ENCODE assay signal across 21 mouse cellular contexts in the genomic region with DNA sequence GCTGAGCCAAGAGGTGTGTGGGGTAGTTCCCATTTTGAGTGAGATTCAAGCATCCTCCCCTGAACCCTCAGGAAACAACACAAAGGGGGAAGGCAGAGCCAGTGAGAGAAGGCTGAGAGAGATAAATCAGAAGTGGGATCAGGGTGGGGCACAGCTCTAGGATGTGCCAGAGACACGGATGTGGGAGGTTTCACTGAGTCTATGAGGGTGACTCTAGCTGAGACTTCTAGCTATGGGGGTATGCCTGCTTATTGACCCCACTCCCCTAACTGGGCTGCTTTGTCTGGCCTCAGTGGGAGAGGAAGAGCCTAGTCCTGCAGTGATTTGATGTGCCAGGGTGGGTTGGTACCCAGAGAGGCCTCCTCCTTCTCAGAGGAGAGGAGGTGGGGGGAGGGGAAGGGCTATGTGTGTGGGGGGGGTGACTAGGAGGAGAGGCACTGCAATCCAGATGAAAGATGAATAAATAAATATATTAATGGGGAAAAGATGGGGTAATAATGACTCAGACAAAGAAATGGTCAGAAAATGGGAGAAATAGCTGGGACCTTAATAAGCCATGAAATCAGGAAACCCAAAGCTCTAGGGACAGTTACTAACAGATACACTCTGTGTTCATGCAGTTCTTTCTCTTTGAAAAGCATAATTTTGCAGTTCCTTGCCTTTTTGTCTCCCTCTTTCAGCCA.
DNase-seq lines count a peak whose midpoint lies in the region; ATAC-seq and TF ChIP-seq lines count a peak whose summit lies in the region.
"Had no signal": no experiment of that assay in that cellular context is flagged by ENCODE, and none has a peak within 500 bp of the region (broad histone marks: within the 10 kb centered on the region; RNA-seq: fewer than 3 reads in every experiment).

No protein-coding gene starts in this region.

- no peak overlapping the region for H3K27ac ChIP-seq in hindbrain, embryonic 11.5 days (ENCODE audit: low read depth, low read length)
- H3K27ac ChIP-seq in hindbrain, embryonic 13.5 days, result no peak overlapping the region
- H3K27ac ChIP-seq in limb, embryonic 11.5 days (replicated peaks; ENCODE audit: low read depth, low read length), result no peak overlapping the region
- no peak overlapping the region for H3K27ac ChIP-seq in limb, embryonic 10.5 days
- H3K27ac ChIP-seq in midbrain, embryonic 13.5 days, result no peak overlapping the region
- no peak overlapping the region for H3K27ac ChIP-seq in midbrain, postnatal 0 days (ENCODE audit: low read depth, low read length)
- H3K27ac ChIP-seq: embryonic facial prominence, embryonic 12.5 days; forebrain, embryonic 12.5 days; heart, adult 2 months; heart, embryonic 15.5 days had no signal

- DNase-seq in hindbrain, embryonic 11.5 days (ENCODE audit: low spot score), result no peak
- no peak for DNase-seq in limb, embryonic 11.5 days (ENCODE audit: low spot score)
- DNase-seq in limb, embryonic 10.5 days (ENCODE audit: low spot score), result no peak
- no peak for DNase-seq in midbrain, postnatal 0 days (ENCODE audit: low spot score)
- no peak for DNase-seq in frontal cortex, adult 2 months (ENCODE audit: extremely low spot score in 1 of 2, low spot score in 1 of 2)
- DNase-seq: adrenal gland, adult 2 months; adrenal gland, postnatal 25 days; cerebellum, adult 2 months; cerebellum, postnatal 10 days; gastrocnemius, postnatal 14 days; heart, adult 2 months; heart, postnatal 14 days had no signal

- TF ChIP-seq CTCF in midbrain, postnatal 0 days (IDR thresholded peaks at IDR 0.05), result no peak

- 0 out of 2 replicates have a peak, but pooled peaks have one; percentile 38 for ATAC-seq in hindbrain, embryonic 11.5 days (ENCODE audit: low FRiP score)
- no peak for ATAC-seq in hindbrain, embryonic 13.5 days (ENCODE audit: low FRiP score)
- ATAC-seq in limb, embryonic 11.5 days (ENCODE audit: insufficient number of reproducible peaks, low FRiP score, low TSS enrichment, low read depth), result 0 out of 2 replicates have a peak, but pooled peaks have one; percentile 54
- ATAC-seq in midbrain, embryonic 13.5 days, result 0 out of 2 replicates have a peak, but pooled peaks have one; percentile 20
- ATAC-seq in midbrain, postnatal 0 days (ENCODE audit: low FRiP score), result no peak
- ATAC-seq: forebrain, embryonic 16.5 days; hindbrain, embryonic 16.5 days had no signal

- no peak overlapping the region for H3K9ac ChIP-seq in hindbrain, embryonic 11.5 days (ENCODE audit: low read depth, low read length)
- no peak overlapping the region for H3K9ac ChIP-seq in hindbrain, embryonic 13.5 days
- H3K9ac ChIP-seq in limb, embryonic 11.5 days (ENCODE audit: low read length), result no peak overlapping the region
- no peak overlapping the region for H3K9ac ChIP-seq in midbrain, embryonic 13.5 days (replicated peaks)
- no peak overlapping the region for H3K9ac ChIP-seq in midbrain, postnatal 0 days (replicated peaks; ENCODE audit: low read length, poor library complexity, severe bottlenecking)
- H3K9ac ChIP-seq: embryonic facial prominence, embryonic 12.5 days; forebrain, embryonic 12.5 days; heart, embryonic 15.5 days had no signal

- no peak overlapping the region for H3K4me3 ChIP-seq in hindbrain, embryonic 11.5 days (ENCODE audit: low read depth, low read length)
- H3K4me3 ChIP-seq in hindbrain, embryonic 13.5 days, result no peak overlapping the region
- no peak overlapping the region for H3K4me3 ChIP-seq in limb, embryonic 11.5 days (ENCODE audit: low read depth, low read length)
- no peak overlapping the region for H3K4me3 ChIP-seq in limb, embryonic 10.5 days
- H3K4me3 ChIP-seq in midbrain, embryonic 13.5 days (replicated peaks), result no peak overlapping the region
- no peak overlapping the region for H3K4me3 ChIP-seq in midbrain, postnatal 0 days (ENCODE audit: low read depth, low read length)
- H3K4me3 ChIP-seq: embryonic facial prominence, embryonic 12.5 days; forebrain, embryonic 12.5 days; heart, adult 2 months; heart, embryonic 15.5 days had no signal

- no peak overlapping the region for H3K4me2 ChIP-seq in hindbrain, embryonic 11.5 days (replicated peaks; ENCODE audit: low read depth, low read length)
- H3K4me2 ChIP-seq in hindbrain, embryonic 13.5 days, result no peak overlapping the region
- H3K4me2 ChIP-seq in limb, embryonic 11.5 days (ENCODE audit: low read depth, severe bottlenecking), result no peak overlapping the region
- no peak overlapping the region for H3K4me2 ChIP-seq in midbrain, embryonic 13.5 days (replicated peaks)
- H3K4me2 ChIP-seq in midbrain, postnatal 0 days (ENCODE audit: low read depth, low read length, poor library complexity, severe bottlenecking), result no peak overlapping the region
- H3K4me2 ChIP-seq: embryonic facial prominence, embryonic 12.5 days; forebrain, embryonic 12.5 days; heart, embryonic 11.5 days; heart, embryonic 15.5 days had no signal

- H3K27me3 ChIP-seq in hindbrain, embryonic 11.5 days (ENCODE audit: control insufficient read depth, insufficient read depth, low read length), result no peaks in the 10 kb centered on the region
- no peaks in the 10 kb centered on the region for H3K27me3 ChIP-seq in hindbrain, embryonic 13.5 days
- no peaks in the 10 kb centered on the region for H3K27me3 ChIP-seq in limb, embryonic 11.5 days (ENCODE audit: control insufficient read depth, insufficient read depth, low read length)
- H3K27me3 ChIP-seq in limb, embryonic 10.5 days (ENCODE audit: low read depth, poor library complexity, severe bottlenecking), result no peaks in the 10 kb centered on the region
- H3K27me3 ChIP-seq in midbrain, embryonic 13.5 days, result no peaks in the 10 kb centered on the region
- H3K27me3 ChIP-seq in midbrain, postnatal 0 days (ENCODE audit: insufficient read depth, low read length), result no peaks in the 10 kb centered on the region
- H3K27me3 ChIP-seq: CH12.LX; embryonic facial prominence, embryonic 12.5 days; forebrain, embryonic 12.5 days; heart, embryonic 15.5 days had no signal

- no peaks in the 10 kb centered on the region for H3K4me1 ChIP-seq in hindbrain, embryonic 11.5 days (replicated peaks; ENCODE audit: control insufficient read depth, insufficient read depth, low read length)
- H3K4me1 ChIP-seq in hindbrain, embryonic 13.5 days (replicated peaks), result no peaks in the 10 kb centered on the region
- H3K4me1 ChIP-seq in limb, embryonic 11.5 days (ENCODE audit: control insufficient read depth, insufficient read depth, low read length), result no peaks in the 10 kb centered on the region
- no peaks in the 10 kb centered on the region for H3K4me1 ChIP-seq in limb, embryonic 10.5 days
- H3K4me1 ChIP-seq in midbrain, embryonic 13.5 days (replicated peaks), result no peaks in the 10 kb centered on the region
- H3K4me1 ChIP-seq in midbrain, postnatal 0 days (ENCODE audit: insufficient read depth, low read length), result no peaks in the 10 kb centered on the region
- H3K4me1 ChIP-seq: embryonic facial prominence, embryonic 12.5 days; forebrain, embryonic 12.5 days; heart, embryonic 15.5 days had no signal

- H3K36me3 ChIP-seq in hindbrain, embryonic 11.5 days (ENCODE audit: control insufficient read depth, insufficient read depth, low read length), result no peaks in the 10 kb centered on the region
- H3K36me3 ChIP-seq in hindbrain, embryonic 13.5 days, result no peaks in the 10 kb centered on the region
- no peaks in the 10 kb centered on the region for H3K36me3 ChIP-seq in limb, embryonic 11.5 days (ENCODE audit: control insufficient read depth, insufficient read depth, low read length)
- H3K36me3 ChIP-seq in limb, embryonic 10.5 days, result no peaks in the 10 kb centered on the region
- H3K36me3 ChIP-seq in midbrain, embryonic 13.5 days, result no peaks in the 10 kb centered on the region
- H3K36me3 ChIP-seq in midbrain, postnatal 0 days (ENCODE audit: insufficient read depth, low read length), result no peaks in the 10 kb centered on the region
- H3K36me3 ChIP-seq: embryonic facial prominence, embryonic 12.5 days; forebrain, embryonic 12.5 days; heart, embryonic 15.5 days had no signal

- H3K9me3 ChIP-seq in hindbrain, embryonic 11.5 days (ENCODE audit: control insufficient read depth, low read length), result no peaks in the 10 kb centered on the region
- no peaks in the 10 kb centered on the region for H3K9me3 ChIP-seq in hindbrain, embryonic 13.5 days
- no peaks in the 10 kb centered on the region for H3K9me3 ChIP-seq in limb, embryonic 11.5 days (ENCODE audit: control insufficient read depth, low read length)
- no peaks in the 10 kb centered on the region for H3K9me3 ChIP-seq in limb, embryonic 10.5 days (replicated peaks)
- H3K9me3 ChIP-seq in midbrain, embryonic 13.5 days, result no peaks in the 10 kb centered on the region
- no peaks in the 10 kb centered on the region for H3K9me3 ChIP-seq in midbrain, postnatal 0 days (ENCODE audit: low read length)
- H3K9me3 ChIP-seq: embryonic facial prominence, embryonic 12.5 days; forebrain, embryonic 12.5 days; heart, embryonic 15.5 days had no signal

- WGBS in hindbrain, embryonic 11.5 days, result 41% methylated on average over 1 of the region's 1 CpGs
- 24% methylated on average over 1 of the region's 1 CpGs for WGBS in hindbrain, embryonic 13.5 days
- WGBS in limb, embryonic 11.5 days, result 45% methylated on average over 1 of the region's 1 CpGs
- WGBS in limb, embryonic 10.5 days, result 64% methylated on average over 1 of the region's 1 CpGs
- WGBS in midbrain, embryonic 13.5 days, result 40% methylated on average over 1 of the region's 1 CpGs
- 54% methylated on average over 1 of the region's 1 CpGs for WGBS in midbrain, postnatal 0 days

Comparison
In these comparisons a context has a peak if more than half of its experiments do, and no peak if none do; other contexts are left out.
1. ATAC-seq: peak in hindbrain, embryonic 11.5 days (single experiment), limb, embryonic 11.5 days (single experiment) and midbrain, embryonic 13.5 days (single experiment); none in hindbrain, embryonic 13.5 days (single experiment) and midbrain, postnatal 0 days (single experiment).